Mouse (Mus musculus): ENCODE data around the gene Olfr720.

Gene Olfr720

DNA sequence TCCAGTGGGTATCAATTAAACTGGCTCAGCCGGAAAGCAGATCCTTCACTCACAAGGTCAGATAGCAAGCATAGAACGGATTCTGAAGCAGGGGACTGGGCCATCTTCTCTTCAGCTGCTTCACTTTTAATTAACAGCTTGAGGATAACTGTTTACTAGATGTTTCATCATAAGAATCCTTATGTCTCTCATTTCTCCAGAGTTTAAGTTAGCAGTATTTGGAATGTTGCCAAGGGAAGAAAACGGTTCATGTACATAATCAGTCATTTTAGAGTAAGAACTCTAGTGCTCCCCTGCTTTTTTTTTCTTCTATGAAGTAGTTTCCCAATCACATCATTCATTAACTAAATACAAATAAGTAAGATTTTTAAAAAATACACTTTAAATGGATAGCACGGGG, at the start of gene Olfr720:
Gene Olfr720 (minus strand): TSS at position 101 of the 400 bp plus-strand sequence.
- ATAC-seq (ENCODE audit: insufficient number of reproducible peaks, low FRiP score, low TSS enrichment) = no peak
